In the genomic region with DNA sequence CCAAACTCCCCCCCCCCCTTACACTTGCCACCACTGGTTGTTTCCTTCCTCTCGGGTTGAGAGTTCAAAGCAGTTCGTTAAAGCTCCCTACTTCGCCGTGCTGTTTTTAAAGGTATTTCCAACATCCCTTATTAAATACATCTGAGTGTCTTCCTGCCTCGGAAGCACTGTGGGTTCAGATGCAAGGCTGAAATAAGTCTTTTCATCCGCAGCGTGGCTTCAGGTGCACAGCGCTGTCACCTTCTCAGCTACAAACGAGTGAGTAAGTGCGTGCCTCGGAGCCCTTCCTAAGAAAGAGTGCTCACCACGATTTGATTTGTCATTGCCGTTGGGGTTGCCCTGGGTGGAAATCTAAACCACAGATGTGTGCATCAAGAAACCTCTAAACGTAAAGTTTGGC, we compare ENCODE assay signal across 8 mouse cellular contexts. TPM values are rescaled to one million over a fixed set of nuclear protein-coding genes. Genes with fewer than 3 reads are reported as not detected.
DNase-seq lines count a peak whose midpoint lies in the region; ATAC-seq and TF ChIP-seq lines count a peak whose summit lies in the region.

Gene Lbr, minus strand, starts transcription at position 266 of the 400 bp plus-strand sequence.

- no peak for ATAC-seq in lung, embryonic 14.5 days (ENCODE audit: insufficient read depth)
- no peak for ATAC-seq in hindbrain, embryonic 16.5 days
- peak; percentile 10; the same call in 1 of the 2 replicates for ATAC-seq in liver, postnatal 0 days

- WGBS in lung, embryonic 14.5 days, result under 1% methylated on average over 14 of the region's 14 CpGs
- under 1% methylated on average over 14 of the region's 14 CpGs for WGBS in hindbrain, embryonic 16.5 days
- 0% methylated on average over 14 of the region's 14 CpGs for WGBS in liver, postnatal 0 days (ENCODE audit: insufficient replicate concordance)
- under 1% methylated on average over 14 of the region's 14 CpGs for WGBS in spleen, adult 2 months

- no peaks in the 10 kb centered on the region for H3K27me3 ChIP-seq in lung, embryonic 14.5 days (ENCODE audit: insufficient read depth, low read length)
- H3K27me3 ChIP-seq in hindbrain, embryonic 16.5 days (replicated peaks; ENCODE audit: control insufficient read depth, insufficient read depth, low read length), result no peaks in the 10 kb centered on the region
- no peaks in the 10 kb centered on the region for H3K27me3 ChIP-seq in liver, postnatal 0 days (ENCODE audit: insufficient read depth, low read length)
- no peaks in the 10 kb centered on the region for H3K27me3 ChIP-seq in spleen, adult 2 months (ENCODE audit: control insufficient read depth, insufficient read depth, low read length)

- peak within 1 kb of the TSS; percentile 97 for H3K27ac ChIP-seq in lung, embryonic 14.5 days (ENCODE audit: low read depth)
- H3K27ac ChIP-seq in hindbrain, embryonic 16.5 days (ENCODE audit: low read depth, low read length), result peak within 1 kb of the TSS; percentile 96
- H3K27ac ChIP-seq in liver, postnatal 0 days (ENCODE audit: low read depth), result peak within 1 kb of the TSS; percentile 99
- peak within 1 kb of the TSS; percentile 98 for H3K27ac ChIP-seq in spleen, adult 2 months (ENCODE audit: insufficient read depth, low read length)

- peak within 1 kb of the TSS; percentile 82 for H3K4me2 ChIP-seq in lung, embryonic 14.5 days
- H3K4me2 ChIP-seq in hindbrain, embryonic 16.5 days (ENCODE audit: low read length), result peak within 1 kb of the TSS; percentile 80
- peak within 1 kb of the TSS; percentile 92 for H3K4me2 ChIP-seq in liver, postnatal 0 days (ENCODE audit: low read depth, low read length)

- peak; percentile 7; the same call in 1 of the 2 replicates for TF ChIP-seq POLR2A in spleen, adult 2 months (IDR thresholded peaks at IDR 0.05; ENCODE audit: low read depth, low read length)

- H3K9ac ChIP-seq in lung, embryonic 14.5 days, result peak within 1 kb of the TSS; percentile 88
- peak within 1 kb of the TSS; percentile 94 for H3K9ac ChIP-seq in hindbrain, embryonic 16.5 days (ENCODE audit: low read depth, low read length)
- H3K9ac ChIP-seq in liver, postnatal 0 days (replicated peaks), result peak within 1 kb of the TSS; percentile 97

- no peak for DNase-seq in lung, embryonic 14.5 days
- no peak for DNase-seq in lung, postnatal 25 days (ENCODE audit: low spot score)
- no peak for DNase-seq in adrenal gland, postnatal 36 days
- DNase-seq in gastrocnemius, adult 18-20 months (ENCODE audit: low spot score), result no peak
- no peak for DNase-seq in liver, postnatal 0 days
- DNase-seq in spleen, adult 2 months (ENCODE audit: low read depth in 1 of 2, low spot score in 2 of 2), result no peak
- no peak for DNase-seq in frontal cortex, postnatal 36 days (ENCODE audit: low spot score in 2 of 2)

- 0 out of 2 replicates have a peak, but pooled peaks cover 3% of the 10 kb centered on the region for H3K36me3 ChIP-seq in lung, embryonic 14.5 days (ENCODE audit: insufficient read depth)
- H3K36me3 ChIP-seq in hindbrain, embryonic 16.5 days (ENCODE audit: control insufficient read depth, insufficient read depth, low read length), result no peaks in the 10 kb centered on the region
- H3K36me3 ChIP-seq in liver, postnatal 0 days (replicated peaks; ENCODE audit: insufficient read depth, low read length), result peaks cover 14% of the 10 kb centered on the region
- H3K36me3 ChIP-seq in spleen, adult 2 months (ENCODE audit: control insufficient read depth, insufficient read depth, low read length), result peaks cover 4% of the 10 kb centered on the region

- no peak for TF ChIP-seq EP300 in liver, postnatal 0 days (IDR thresholded peaks at IDR 0.05; ENCODE audit: low read depth)

- no peak for TF ChIP-seq CTCF in lung, embryonic 14.5 days (IDR thresholded peaks at IDR 0.05; ENCODE audit: low read depth)
- TF ChIP-seq CTCF in liver, postnatal 0 days (IDR thresholded peaks at IDR 0.05; ENCODE audit: low read depth), result no peak
- no peak for TF ChIP-seq CTCF in spleen, adult 2 months (IDR thresholded peaks at IDR 0.05; ENCODE audit: extremely low read depth, insufficient read depth, insufficient read length, insufficient replicate concordance)

- H3K4me1 ChIP-seq in lung, embryonic 14.5 days (ENCODE audit: insufficient read depth), result peaks cover 21% of the 10 kb centered on the region
- peaks cover 23% of the 10 kb centered on the region for H3K4me1 ChIP-seq in hindbrain, embryonic 16.5 days (ENCODE audit: control insufficient read depth, insufficient read depth, low read depth, low read length)
- H3K4me1 ChIP-seq in liver, postnatal 0 days (ENCODE audit: insufficient read depth), result peaks cover 31% of the 10 kb centered on the region
- peaks cover 17% of the 10 kb centered on the region; the same call in 1 of the 2 replicates for H3K4me1 ChIP-seq in spleen, adult 2 months (ENCODE audit: control insufficient read depth, insufficient read depth, insufficient read length)

- H3K9me3 ChIP-seq in lung, embryonic 14.5 days (ENCODE audit: low read depth, low read length), result no peaks in the 10 kb centered on the region
- no peaks in the 10 kb centered on the region for H3K9me3 ChIP-seq in hindbrain, embryonic 16.5 days (ENCODE audit: control insufficient read depth, low read length)
- H3K9me3 ChIP-seq in liver, postnatal 0 days (ENCODE audit: low read length), result no peaks in the 10 kb centered on the region

- H3K4me3 ChIP-seq in lung, embryonic 14.5 days (ENCODE audit: low read depth, low read length), result peak within 1 kb of the TSS; percentile 89
- H3K4me3 ChIP-seq in hindbrain, embryonic 16.5 days (ENCODE audit: low read length), result peak within 1 kb of the TSS; percentile 93
- peak within 1 kb of the TSS; percentile 85 for H3K4me3 ChIP-seq in liver, postnatal 0 days (ENCODE audit: low read depth, low read length)
- peak within 1 kb of the TSS; percentile 90 for H3K4me3 ChIP-seq in spleen, adult 2 months (ENCODE audit: extremely low read depth, insufficient read depth, insufficient read length)

RNA-seq across cellular contexts. Expression of gene Lbr, which starts in this region (rescaled TPM):
- polyA plus RNA-seq in lung, embryonic 14.5 days (2014; fragmentation: Nextera tagmentation; extraction: Ambion mirVana), result 137 and 141 TPM in 2 replicates
- total RNA-seq in adrenal gland, postnatal 36 days (2021), result 10 to 100 TPM; 20.5 to 22.7 TPM
- 10 to 100 TPM; 20.7 to 24.4 TPM for total RNA-seq in gastrocnemius, adult 18-20 months (2021)
- polyA plus RNA-seq in hindbrain, embryonic 16.5 days (2015; fragmentation: Nextera tagmentation; extraction: Ambion mirVana), result 27.7 and 30.9 TPM in 2 replicates
- polyA plus RNA-seq in liver, postnatal 0 days (2015; fragmentation: Nextera tagmentation; extraction: Ambion mirVana), result 107 and 119 TPM in 2 replicates
- polyA plus RNA-seq in spleen, adult 2 months (2012; rRNA removed), result 48.8 and 50.5 TPM in 2 replicates
